Mouse (Mus musculus) left cerebral cortex, postnatal 14 days (tissue): ENCODE measurements at regions not wholly inside any gene's neighbourhood (a gene's known extent, or its start where the extent isn't known, plus 50 kb on each side); places are given as distances from the start of the nearest gene placed in this dataset.

ENCODE experiments used
- DNase-seq, 2 experiments: peaks; one replicate each; pipeline ENCODE4 v3.0.0; 2021 to 2022; ENCODE audit warnings: low spot score in 2 of 2, mixed read lengths in 1 of 2
- intact Hi-C: fragments of 180-260 bp; cut with DNase I; formaldehyde crosslinking; loops from one replicate; pipeline ENCODE4 v1.15.1; 2025

DNA sequence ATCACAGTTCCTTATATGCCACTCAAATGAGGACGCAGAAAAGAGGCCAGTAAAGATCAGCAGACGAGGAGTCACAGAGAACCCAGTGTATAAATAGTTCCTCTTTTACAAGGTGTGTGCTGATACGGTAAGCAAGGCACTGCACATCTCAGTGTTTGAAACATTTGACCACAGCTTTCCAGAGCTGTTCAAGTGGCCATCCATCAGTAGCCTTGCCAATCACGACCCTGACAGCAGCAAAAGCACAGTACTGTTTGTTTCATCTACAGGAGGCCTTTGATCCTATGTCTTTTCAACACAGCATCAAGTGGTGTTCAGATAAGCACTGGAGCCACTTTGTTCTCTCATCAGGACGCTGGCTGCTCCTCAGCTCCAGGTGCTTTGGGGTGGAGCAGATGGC lies 511.4 kb upstream of the Adarb2 start:
- intact Hi-C loops, result no loop called here
- no peak for DNase-seq

DNA sequence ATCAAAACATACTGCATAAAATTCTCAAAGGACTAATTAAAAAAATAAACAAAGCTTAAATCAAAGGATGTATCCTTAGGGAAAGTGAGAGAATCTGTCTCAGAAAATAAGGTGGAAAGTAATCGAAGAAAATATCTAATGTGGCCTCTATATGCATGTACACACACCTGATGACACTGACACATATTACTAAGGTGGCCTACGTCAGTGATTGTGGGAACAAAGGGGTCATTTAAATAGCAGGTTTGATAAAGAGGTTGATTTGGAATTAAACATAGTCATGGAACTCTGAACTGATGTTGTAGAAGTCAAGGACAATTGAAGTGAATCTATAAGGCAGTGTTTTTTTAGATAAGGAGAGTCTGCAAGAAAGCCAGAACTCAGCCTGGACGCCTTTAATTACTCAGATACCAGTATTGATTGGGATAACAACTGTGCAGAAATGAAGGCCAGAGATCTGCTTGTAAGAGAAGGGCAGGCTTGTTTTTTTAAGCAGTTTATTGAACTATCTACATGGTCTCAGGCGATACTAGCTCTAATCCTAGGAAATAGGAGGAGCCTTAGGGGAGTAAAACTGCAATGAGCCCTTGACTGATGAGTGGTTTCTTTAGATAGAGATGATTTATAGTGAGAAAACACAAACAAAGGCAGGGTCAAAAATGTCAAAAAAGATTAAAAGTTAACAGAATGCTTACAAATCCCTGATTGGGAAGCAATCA lies 504.9 kb upstream of the Adarb2 start:
- intact Hi-C loops, result no loop called here
- DNase-seq, result no peak

DNA sequence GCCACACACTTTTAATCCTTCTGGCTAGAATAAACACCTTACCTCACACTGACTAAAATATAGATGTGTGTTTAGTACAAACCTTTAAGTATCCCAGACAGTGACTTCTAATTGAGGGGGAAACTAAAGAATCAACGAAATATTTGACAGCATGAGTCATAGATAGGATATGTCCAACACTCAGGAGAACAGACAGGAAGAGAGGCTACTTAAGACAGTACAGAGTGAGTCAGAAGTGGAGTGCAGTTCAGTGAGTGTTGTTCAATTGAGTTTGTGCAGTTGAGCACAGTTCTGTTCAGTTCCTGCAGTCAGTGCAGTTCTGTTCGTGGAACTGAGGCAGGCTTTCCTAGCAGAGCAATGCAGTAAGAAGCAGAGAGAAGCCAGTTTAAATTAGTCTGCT lies 481.1 kb upstream of the Adarb2 start:
- DNase-seq, result no peak

GRCm38 (mm10) chr13:7749688-7750087 lies 453.0 kb upstream of the Adarb2 start:
- peak; percentile 17 to 74 for DNase-seq
- intact Hi-C loops, result no loop called here

More for the DNA sequence above, 481.1 kb upstream of the Adarb2 start:
- intact Hi-C loops, result no loop called here

DNA sequence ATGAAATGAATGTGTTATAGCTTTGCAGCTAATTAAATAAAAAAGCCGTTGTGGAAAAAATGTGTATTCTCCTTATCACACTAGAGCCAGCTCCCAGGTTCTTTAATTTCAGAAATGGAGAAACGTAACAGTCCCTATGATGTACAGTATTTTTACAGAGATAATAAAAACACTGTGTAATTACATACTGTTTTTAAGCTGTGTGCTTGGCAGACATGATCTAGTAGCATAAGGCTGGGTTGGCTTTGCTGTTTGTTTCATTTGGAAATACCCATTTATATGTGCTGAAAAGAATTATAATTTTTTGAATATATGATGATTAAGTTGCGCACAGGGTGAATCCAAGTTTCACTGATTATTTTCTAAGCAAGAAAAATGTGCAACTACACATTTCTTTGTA lies 417.4 kb upstream of the Adarb2 start:
- no peak for DNase-seq
- intact Hi-C loops, result no loop called here

- intact Hi-C loops, result no loop called here
- DNase-seq, result no peak
Measured at GRCm38 (mm10) chr13:7790069-7790468, 412.6 kb upstream of the Adarb2 start.
